Mouse (Mus musculus) kidney, adult 11 months (tissue): Measurements from ENCODE around the gene Cdk14.

Experiments used
- DNase-seq: peaks from one replicate; pipeline ENCODE4 v3.0.0; 2022

Cdk14 gene

DNA sequence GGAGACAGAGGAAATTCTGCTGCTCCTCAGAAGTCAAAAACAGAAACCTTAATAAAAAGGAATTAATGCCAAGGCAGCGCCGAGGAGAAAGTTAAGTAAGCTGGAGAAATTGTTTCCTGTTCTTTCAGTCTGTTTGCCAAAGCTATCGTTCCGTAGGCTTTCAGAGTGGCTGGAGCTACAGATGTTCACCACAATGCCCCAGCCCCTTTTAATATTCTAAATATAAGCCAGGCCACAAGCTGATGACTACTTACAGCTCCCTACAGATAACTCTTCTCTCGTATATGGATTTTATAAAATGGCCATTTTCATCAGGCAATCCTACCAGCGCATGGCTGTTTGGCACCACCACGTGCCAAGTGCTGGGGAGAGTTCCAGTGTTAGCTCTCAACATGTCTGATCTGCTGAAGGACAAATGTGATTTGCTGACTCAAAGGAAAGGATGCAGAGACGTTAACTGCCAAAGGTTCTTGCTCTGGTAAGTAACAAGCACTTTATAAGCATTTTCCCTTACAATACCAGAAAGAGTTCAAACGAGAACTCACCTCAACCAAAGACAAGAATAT is 106.8 kb downstream of the Cdk14 start:
- no peak for DNase-seq

DNA sequence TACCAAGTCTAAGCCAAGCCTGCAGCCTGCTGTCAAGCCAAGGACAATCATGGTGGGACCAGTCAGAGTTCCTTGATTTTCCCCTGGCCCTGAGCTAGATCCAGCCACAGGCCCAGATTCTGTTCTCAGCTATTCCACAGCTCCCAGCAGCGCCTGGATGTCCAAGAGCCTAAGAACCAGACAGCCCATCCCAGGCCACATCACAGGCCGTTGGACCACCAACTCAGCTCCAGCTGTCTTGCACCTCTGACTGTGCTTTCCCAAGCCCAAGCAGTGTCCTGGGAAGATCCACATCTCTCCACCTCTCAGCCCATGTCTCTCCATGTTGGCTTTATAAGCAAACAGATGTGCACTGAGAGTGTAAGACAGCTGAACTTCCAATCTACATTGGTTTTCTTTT is 114.8 kb downstream of the Cdk14 start:
- DNase-seq: no peak

GRCm38 (mm10) chr5:5303102-5303670 is 116.9 kb downstream of the Cdk14 start:
- no peak for DNase-seq

GRCm38 (mm10) chr5:5301571-5302079 is 118.5 kb downstream of the Cdk14 start:
- no peak for DNase-seq

DNA sequence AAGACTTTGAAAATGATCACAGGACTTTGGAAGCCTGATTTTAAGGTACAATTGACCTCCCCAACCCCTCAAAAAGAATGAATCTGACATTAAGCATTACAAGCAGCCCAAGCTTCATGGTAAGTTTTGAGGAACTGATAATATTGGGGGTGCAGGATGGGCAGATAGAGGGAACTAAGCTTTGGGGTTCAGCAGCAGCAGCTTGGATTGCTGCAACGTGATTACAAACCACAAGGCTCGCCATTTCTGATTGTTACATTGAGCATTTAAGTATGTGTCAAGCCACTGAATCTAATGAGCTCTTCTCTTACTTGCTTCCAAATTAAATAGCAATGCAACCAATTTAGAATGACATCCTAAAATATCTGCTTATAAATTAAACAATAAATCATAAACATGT is 119.1 kb downstream of the Cdk14 start:
- DNase-seq: no peak

DNA sequence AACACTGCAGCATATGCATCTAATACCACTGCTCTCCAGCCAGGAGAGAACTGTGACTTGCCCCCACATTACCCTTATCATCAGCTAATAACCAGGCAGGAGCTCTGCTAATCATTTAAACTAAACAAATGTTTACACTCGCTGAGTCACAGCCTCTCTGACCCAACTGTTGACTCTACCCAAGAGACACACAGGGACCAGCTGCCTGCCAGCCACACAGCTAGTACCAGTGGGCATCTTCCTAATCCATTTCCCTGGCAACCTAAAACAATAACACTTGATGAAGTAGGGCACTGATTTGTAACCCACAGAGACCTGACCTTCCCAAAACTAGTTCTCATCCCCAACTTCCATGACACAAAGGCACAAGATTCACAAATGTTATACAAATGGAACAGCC is 119.8 kb downstream of the Cdk14 start:
- DNase-seq: no peak

GRCm38 (mm10) chr5:5297222-5297621 is 122.9 kb downstream of the Cdk14 start:
- no peak for DNase-seq

DNA sequence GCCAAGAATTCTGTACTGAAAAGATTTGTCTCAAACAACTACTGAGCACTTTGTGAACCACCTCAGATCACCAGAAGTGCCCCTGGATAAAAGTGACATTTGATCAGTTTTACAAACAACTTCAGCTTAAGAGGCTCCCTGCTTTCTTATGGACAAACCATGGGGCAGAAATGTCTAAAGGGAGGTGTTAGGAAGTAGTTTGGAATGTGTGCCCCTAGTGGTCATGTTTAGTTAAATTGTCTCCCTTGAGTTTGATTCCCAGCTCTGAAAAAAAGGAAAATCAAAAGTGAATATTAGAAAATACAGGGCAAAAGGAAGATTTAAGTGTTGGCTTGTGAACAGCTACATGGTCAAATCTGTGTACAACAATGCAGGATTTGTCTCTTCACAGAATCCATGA is 123.3 kb downstream of the Cdk14 start:
- DNase-seq: no peak

GRCm38 (mm10) chr5:5292830-5293542 is 127.1 kb downstream of the Cdk14 start:
- DNase-seq: no peak

- DNase-seq: no peak
These were observed 128.7 kb downstream of the Cdk14 start for GRCm38 (mm10) chr5:5291321-5291991.

DNA sequence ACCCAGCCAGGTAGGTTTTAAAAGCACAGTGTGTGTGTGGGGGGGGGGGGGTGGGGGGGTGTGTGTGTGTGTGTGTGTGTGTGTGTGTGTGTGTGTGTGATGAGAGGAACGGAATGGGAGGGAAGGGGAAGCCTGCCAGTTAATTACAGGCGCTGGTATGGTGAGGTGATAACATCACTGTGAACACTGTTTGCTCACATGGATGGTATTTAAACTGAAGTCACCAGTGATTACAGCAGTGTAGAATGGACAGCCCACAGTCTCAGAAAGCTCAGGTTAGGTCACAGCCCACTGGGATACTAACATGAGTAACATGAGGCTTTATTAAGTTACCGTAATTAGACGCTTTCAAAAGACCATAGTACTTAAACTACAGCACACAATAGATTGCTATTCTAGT is 129.4 kb downstream of the Cdk14 start:
- no peak for DNase-seq

GRCm38 (mm10) chr5:5285876-5286275 is 134.2 kb downstream of the Cdk14 start:
- no peak for DNase-seq

GRCm38 (mm10) chr5:5284531-5284930 is 135.6 kb downstream of the Cdk14 start:
- no peak for DNase-seq

GRCm38 (mm10) chr5:5283756-5284430 is 136.2 kb downstream of the Cdk14 start:
- no peak for DNase-seq

DNA sequence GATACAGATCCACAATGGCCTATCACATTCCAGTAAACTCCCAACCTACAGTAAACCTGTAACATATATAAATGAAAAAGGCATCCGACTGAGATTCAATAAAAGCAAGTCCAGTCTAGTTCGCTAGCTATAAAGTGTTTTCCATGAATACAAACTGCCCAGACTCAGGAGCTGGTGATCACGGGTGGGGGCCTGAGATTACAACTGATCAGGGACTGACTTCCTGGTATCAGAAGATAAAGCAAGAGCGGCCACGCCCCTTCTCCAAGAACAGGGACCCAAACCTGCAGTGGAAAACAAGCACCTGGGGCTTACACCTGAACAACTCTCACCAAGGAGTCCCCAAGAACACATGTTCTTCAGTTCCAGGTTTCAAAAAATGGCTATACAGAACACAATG is 137.7 kb downstream of the Cdk14 start:
- no peak for DNase-seq

DNA sequence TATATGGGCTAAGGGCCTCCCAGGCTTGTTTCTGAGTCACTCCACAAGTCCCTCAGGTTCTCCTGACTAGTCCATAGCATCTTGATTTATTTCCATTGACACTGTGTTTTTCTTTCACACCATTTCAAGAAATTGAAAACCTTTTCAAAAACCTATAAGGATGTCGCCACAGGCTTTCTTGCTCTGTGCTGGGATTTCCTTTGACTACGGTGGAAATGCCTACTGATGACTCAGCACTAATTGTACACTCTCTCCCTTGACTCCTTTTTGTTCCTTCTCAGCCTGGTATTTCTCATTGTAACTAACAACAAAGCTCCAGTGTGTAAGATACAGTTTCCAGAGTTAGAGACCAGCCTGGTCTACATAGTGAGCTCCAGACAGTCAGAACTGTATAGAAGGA is 144.8 kb downstream of the Cdk14 start:
- DNase-seq: no peak

DNA sequence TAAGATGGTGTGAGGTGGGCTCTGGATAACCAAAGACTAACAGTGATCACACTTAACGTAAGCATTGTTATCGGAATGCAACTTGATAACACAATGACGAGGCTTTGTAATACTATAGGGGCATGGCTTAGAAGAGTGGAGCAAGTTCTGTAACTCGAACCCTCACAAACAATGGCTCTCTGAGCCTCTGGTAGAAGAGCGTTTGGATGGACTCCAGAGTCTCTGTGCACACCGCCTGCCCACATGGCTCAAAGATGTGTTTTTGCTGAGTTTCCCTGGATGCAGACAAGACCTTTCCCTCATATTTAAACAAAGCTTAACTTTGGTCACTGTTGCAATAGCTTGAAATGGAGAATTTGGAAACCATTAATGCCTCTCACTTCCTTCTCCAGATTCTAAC is 145.8 kb downstream of the Cdk14 start:
- no peak for DNase-seq

DNA sequence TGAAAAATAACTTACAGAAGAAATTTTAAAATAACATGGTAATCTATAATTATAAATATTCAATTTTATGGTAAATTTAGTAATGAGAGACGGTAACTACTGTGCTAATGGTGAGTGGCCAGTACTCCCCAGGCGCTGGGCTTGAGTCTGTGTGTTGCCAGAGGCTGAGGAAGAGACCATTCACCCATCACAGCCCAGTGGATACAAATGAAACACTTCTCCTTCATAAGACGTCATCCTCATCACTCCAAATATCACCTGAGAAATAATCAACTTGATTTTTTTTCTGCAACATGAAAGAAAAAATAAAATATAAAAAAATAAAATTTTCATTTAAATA is 153.4 kb downstream of the Cdk14 start:
- DNase-seq: no peak

DNA sequence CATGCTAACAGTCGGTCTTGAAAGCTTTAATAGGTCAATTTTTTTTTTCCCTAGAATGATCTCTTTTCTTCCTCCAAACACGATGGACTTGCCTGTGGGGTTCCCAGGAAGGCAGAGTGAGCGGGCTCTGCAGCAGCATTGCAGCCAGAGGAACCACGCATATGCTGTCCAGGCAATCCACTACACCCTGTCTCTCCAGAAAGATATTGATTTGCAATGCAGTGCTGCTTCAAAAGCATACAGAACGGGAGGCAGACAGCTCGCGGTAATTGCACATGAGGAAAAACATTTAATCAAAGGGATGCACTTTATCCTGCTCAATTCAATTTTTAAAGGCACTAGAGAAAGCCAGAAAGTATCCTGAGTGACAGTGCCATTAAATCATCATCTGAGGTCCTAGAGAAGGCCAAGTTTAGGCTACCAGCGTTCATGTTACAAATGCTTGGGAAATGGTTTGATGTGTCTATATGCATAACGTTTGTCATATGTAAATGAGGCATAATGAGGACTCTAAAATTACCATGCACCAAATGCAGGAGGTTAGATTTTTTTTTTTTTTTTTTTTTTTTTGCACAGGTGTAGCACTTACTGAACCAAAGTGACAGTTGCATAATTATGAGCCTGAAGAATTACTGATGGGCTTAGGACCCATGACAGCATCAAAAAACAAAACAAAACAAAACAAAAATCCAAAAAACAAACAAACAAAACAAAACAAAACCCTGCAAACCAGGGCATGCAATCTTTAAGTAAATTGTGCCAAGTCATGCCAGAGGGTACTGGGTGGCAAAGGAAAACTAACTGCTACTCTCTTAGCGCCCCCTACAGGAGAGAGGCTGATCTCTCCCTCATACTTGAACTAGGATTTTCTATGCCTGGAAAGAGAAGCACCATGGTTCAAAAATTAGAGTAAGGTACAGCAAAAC is 154.0 kb downstream of the Cdk14 start:
- peak; percentile 5 for DNase-seq

DNA sequence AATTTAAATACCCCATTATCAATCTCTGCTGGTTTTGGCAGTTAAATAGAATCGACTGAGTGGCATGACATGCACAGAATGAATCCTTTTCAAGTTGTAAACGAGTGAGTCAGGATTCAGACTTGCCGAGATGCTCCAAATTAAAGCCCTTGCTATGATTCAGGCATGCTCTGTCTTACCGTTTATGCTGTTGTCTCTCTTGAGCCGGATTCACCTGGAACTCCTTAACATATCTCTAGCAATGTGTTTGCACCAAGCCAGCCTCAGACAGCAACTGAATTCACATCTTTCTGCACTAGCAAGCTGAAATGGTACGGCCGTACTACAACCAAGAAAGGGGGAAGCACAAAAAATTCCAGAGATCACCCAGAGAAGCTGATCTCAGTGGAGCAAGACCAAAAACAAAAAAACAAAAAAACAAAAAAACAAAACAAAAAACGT is 154.7 kb downstream of the Cdk14 start:
- DNase-seq: no peak

GRCm38 (mm10) chr5:5264712-5265111 is 155.4 kb downstream of the Cdk14 start:
- no peak for DNase-seq

DNA sequence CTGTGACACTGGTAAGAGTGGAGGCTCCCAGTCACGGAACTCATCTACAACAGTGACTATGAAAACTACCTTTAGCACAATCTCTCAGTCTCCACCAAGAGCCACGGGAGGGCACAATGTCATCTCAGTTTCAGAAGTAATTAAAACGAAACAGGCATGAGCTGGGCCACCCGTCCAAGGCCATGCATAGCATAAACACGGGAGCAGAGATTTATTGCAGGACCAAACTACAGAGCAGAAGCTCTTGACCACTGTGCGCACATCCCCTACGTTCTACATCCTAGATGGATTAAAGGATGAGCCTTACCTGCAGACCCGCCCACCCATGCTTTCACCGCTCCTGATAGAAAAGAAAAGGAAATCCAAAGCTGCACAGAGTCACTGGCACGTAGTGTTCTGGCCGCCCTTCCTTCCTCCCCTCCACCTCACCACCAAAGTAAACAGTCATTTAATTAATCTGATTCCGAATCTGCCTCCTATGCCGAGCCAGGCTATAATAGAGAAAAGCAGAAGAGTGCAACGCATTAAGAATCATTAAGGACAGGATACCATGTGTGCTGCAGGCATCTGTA is 158.3 kb downstream of the Cdk14 start:
- DNase-seq: peak; percentile 2
